Mouse (Mus musculus) v-Abl transformed pro-B cells (cell line): ENCODE measurements around the gene C4b.
"Not testable (repeated sequence)": the region's sequence is repeated elsewhere in the genome, so short reads cannot be mapped to it uniquely, and the experiment has no call there.

Experiments
- in situ Hi-C, 2 experiments: fragments of 400-800 bp; cut with MboI; formaldehyde crosslinking; loops; one replicate each; pipeline ENCODE4 v1.15.1; 2025; ENCODE audit not compliant: unreplicated experiment in 2 of 2

C4b gene

DNA sequence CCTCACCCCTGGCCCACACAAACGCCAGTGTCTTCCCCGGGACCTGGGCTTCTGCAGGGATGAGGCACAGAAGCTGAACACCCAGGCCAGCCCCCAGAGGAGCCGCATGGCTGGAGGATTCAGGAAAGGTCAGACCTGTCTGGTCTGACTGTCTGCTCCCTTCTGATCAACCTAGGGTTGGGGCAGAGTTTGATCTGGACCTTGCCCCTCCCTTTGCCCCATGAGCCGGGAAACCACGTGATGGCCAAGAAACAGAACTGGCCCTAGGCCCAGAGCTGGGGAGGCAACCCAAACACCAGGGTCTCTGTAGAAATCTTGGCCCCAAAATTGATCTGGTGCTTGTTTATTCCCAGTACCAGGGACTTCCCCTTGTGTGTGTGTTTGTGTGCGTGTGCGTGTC lies at the start of gene C4b:
TSS of gene C4b (minus strand) at position 164 of the 400 bp plus-strand sequence.
- in situ Hi-C loops: no loop called here

DNA sequence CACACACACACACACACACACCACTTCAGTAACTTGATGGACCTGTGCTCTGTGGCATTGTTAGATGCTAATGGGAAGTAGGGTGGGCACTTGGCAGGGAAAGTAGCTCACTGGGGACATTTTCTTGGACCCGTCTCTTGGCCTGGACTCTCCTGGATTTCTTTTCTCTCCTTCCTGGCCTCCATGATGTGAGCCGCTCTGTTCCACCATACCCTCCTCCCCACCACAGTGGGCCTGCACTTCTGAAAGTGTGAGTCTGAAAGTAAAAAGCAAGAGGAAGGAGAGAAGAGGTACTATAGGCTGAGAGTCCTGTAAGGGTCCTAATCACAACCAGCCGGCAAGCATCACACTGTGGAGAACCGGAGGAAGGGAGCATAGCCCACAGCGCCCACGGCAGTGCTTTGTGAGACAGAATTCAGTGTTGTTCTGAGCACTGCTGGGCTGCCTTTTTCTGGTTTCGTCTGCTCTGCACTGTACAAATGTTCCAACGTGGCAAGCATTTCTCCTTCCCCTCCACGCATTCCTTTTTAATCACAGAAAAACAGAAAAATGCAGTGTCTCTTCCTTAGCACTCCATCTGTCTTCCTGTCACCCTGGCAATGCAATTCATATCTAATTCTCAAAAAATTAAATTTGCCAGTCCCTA lies 34.1 kb upstream of the C4b start:
- in situ Hi-C loops: no loop called here

DNA sequence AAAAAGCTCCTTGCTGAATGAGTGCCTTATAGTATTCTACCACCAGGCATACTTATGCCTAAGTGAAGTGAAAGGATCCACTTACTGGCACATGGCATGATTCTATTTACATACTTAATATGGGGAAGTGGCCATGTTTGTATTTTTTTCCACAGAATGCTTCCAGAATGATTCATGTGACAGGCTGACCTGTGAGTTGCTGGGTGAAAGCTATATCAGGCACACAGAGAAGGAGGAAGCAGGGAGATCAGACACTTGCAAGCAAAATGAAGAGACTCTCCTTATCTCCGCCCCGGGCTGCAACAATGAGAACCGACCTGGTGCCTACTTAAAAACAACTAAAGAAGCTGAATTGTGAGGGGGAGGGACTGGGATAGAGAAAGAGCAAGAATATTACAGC lies 17.8 kb upstream of the C4b start:
- in situ Hi-C loops: no loop called here

- in situ Hi-C loops: no loop called here
Observed at GRCm38 (mm10) chr17:34746531-34746930, 2.8 kb upstream of the C4b start.

DNA sequence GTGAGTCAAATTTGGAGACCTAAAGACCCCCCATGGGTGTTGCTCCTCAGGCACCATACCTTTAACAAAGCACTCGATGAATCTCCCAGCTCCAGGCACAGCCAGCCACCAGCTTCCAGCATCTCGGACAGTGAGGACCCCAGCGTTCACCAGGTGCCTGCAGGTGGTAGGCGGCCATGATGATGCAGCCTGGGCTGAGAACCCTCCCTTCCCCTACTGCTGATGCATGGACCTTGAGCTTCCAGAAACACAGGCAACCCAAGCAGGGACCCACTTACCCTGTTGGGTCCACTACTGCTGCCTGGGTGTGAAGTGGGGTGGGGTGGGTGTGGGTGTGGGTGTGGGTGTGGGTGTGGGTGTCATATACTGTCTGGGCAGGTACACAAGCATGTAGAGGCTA lies 1.5 kb upstream of the C4b start:
- in situ Hi-C loops: not testable (repeated sequence)

- in situ Hi-C loops: not testable (repeated sequence)
Observed at GRCm38 (mm10) chr17:34744611-34745010, 929 bp upstream of the C4b start.

GRCm38 (mm10) chr17:34744206-34744605 lies 524 bp upstream of the C4b start:
- in situ Hi-C loops: no loop called here

DNA sequence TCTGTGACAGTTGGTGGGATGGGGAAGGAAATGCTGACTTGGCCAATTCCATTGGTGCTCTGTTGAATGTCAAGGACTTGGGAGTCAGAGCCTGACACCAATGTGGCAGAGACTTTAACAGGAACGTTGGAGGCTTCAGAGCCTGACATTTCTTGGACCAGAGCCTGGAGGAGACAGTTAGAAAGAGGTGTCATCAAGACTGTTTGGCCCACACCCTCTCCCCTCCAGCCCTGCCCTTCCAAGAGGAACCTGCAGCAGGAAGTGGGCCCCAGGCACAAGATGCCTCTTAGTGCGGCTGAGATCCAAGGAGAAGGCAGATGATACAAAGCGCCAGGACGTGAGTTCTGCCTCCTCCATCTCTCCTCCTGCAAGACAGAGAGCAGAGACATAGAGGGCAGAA lies 3.4 kb downstream of the C4b start:
- in situ Hi-C loops: no loop called here

- in situ Hi-C loops: not testable (repeated sequence)
Observed at GRCm38 (mm10) chr17:34739708-34740107, 4.0 kb downstream of the C4b start.

DNA sequence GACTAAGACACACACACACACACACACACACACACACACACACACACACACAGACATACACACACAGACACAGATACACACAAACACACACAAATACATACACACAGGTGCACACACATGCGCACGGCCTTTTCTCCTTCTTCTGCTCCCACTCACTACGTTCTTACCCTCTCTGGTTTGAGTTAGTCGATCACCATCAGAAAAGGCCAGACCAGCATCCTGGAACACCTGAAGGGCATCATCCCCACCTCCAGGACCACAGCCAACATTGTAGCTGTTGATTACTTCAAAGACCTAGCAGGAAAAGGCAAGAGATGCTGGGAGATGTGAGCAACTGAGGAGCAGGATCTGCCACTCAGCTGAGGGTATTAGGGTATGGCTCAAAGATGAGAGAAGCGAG lies 6.2 kb downstream of the C4b start:
- in situ Hi-C loops: not testable (repeated sequence)

GRCm38 (mm10) chr17:34729779-34730553 lies 13.7 kb downstream of the C4b start:
- in situ Hi-C loops: loop anchor here (5.0 kb wide), 1 partner anchor 82 kb away; no protein-coding TSS in a partner anchor

- in situ Hi-C loops: not testable (repeated sequence)
Observed at GRCm38 (mm10) chr17:34729155-34729554, 14.5 kb downstream of the C4b start.

DNA sequence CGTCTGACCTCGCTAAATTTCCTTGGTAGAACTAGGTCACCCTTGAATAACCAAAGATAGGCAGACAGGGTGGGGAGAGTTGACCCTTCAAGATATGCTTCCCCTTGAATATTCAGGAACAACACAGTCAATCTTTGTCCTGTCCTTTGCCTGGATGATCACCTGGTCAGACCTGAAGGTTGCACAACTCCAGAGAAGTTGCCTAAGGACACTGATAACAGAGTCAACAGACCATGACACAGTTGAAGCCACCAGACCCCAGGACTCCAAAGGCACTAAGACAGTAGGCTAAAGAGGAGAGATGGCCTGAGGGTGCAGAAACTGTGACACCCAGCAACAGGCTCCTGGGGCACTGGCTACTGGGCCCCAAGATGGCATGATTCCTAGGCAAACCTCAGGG lies 15.8 kb downstream of the C4b start:
- in situ Hi-C loops: no loop called here

DNA sequence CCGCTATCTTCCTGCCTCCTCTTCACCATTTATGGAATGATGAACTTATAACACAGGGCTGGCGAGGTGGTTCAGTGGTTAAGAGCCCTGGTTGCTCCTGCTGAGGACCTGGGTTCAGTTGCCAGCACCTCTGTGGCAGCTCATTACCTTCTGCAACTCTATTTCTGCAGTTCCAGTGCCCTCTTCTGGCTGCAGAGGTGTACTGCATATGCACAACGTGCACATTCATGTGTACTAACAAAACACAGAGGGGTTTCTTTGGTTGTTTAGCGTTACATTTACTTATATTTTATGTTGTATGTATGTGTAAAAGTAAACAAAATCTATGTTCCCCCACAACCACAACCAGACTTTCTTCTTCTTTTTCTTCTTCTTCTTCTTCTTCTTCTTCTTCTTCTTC lies 20.6 kb downstream of the C4b start:
- in situ Hi-C loops: loop anchor here in 1 of 2 experiments (25.0 kb wide), 1 partner anchor 286 kb away; no protein-coding TSS in a partner anchor

GRCm38 (mm10) chr17:34722238-34722637 lies 21.4 kb downstream of the C4b start:
- in situ Hi-C loops: loop anchor here in 1 of 2 experiments (25.0 kb wide), 1 partner anchor 285 kb away; no protein-coding TSS in a partner anchor

GRCm38 (mm10) chr17:34719886-34720285 lies 23.8 kb downstream of the C4b start:
- in situ Hi-C loops: loop anchor here in 1 of 2 experiments (25.0 kb wide), 1 partner anchor 283 kb away; no protein-coding TSS in a partner anchor

DNA sequence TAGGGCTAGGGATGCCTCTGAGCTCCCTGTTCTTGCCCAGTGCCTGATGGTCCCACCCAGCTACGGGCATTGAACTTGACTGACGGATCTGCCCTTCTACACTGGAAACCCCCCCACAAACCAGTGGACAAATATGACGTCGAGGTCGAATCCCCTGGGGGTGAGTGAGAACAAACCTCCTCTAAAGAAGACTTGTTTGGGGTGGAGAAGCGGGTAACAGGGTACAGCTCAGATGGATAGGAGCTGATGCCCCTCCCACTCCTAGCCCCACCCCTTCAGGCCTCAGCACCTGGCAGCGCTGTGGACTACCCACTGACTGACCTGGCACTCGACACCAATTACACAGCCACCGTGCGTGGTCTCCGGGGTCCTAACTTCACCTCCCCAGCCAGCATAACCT lies 26.3 kb downstream of the C4b start:
- in situ Hi-C loops: loop anchor here in 1 of 2 experiments (25.0 kb wide), 1 partner anchor 280 kb away; no protein-coding TSS in a partner anchor

- in situ Hi-C loops: loop anchor here in 1 of 2 experiments (25.0 kb wide), 1 partner anchor 279 kb away; no protein-coding TSS in a partner anchor
Observed at GRCm38 (mm10) chr17:34716247-34716646, 27.4 kb downstream of the C4b start.

- in situ Hi-C loops: loop anchor here in 1 of 2 experiments (25.0 kb wide), 1 partner anchor 278 kb away; no protein-coding TSS in a partner anchor
Observed at GRCm38 (mm10) chr17:34715451-34715850, 28.2 kb downstream of the C4b start.

DNA sequence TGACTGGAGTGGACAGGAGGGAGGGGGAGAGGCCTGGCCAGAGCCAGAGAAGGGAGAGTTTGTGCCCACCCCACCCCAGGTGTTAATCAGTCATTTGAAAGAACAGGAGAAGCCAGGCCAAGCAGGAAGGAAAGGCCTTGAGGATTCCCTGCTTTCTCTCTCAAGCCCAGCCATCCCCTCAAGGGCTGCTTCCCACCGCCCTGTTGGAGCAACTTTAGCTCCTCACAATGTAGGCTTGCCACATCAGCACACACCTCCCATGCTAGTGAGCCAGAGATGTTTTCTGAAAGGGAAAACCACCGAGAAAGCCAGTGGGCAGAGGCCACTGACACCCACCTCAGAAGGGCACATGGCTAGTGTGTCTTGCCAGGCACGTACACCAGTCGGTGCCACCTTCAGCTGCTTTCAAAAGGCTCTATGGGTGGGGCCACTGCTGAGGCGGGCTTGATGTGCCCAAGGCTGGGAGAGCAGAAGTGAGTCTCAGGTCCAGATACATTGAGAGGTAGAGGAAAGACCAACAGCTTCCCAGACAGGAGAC lies 28.7 kb downstream of the C4b start:
- in situ Hi-C loops: loop anchor here in 1 of 2 experiments (5.0 to 25.0 kb wide), 2 partner anchors 88 to 278 kb away; partner anchors contain the start of genes Ppt2 and Prrt1
